Mouse (Mus musculus): Measurements from ENCODE around the gene Sdccag8.

DNA sequence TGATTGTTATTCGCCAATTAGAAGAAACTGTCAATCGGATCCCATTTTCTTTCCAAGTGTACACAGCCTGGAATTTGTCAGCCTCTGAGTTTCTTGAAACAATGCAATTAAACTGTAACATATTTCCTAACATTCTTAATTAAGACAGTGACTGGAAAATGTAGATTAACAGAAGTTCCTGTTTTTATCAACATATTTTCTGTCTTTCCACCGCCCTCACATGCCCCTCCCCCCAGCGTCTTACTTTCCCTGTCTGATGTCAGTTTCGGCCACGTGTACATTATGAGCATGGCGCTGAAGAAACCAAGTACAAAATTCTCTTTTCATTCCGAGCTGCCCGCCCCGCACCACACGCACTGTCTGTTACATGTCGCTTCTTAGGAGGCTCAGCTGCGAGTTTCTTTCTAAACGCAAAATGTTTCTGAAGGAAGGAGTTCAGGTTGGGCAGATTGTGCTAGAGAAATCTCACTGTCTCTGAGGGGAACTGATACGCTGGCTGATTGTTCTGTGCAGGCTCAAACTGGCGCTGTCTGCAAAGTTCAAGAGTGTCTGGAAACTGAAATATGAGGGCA, 182.3 kb downstream of the Sdccag8 start:
- TF ChIP-seq POLR2A (IDR thresholded peaks at IDR 0.05; ENCODE audit: low read depth, low read length) (no peak), CTCF (conservative IDR thresholded peaks at IDR 0.05; ENCODE audit: insufficient read depth, insufficient read length, low read depth, low read length) (no peak)
